Mouse (Mus musculus): ENCODE measurements around the gene Esrrg. TPM values are rescaled to one million over a fixed set of nuclear protein-coding genes. Genes with fewer than 3 reads are reported as not detected.

Gene Esrrg
- polyA plus RNA-seq, 1 experiment from 2014 or later = 5.0 TPM

- ATAC-seq (replicated peaks; ENCODE audit: low FRiP score) = no peak
- DNase-seq (ENCODE audit: low spot score) = no peak
- 75% methylated on average over 13 of the region's 13 CpGs for WGBS
These were observed 398.4 kb downstream of the Esrrg start for GRCm38 (mm10) chr1:188006820-188007491.

GRCm38 (mm10) chr1:188008476-188008875 lies 399.9 kb downstream of the Esrrg start:
- ATAC-seq (replicated peaks; ENCODE audit: low FRiP score) = no peak
- H3K36me3 ChIP-seq (ENCODE audit: control insufficient read depth, insufficient read depth, low read length) = no peaks in the 10 kb centered on the region
- H3K4me1 ChIP-seq (replicated peaks; ENCODE audit: control insufficient read depth, insufficient read depth, low read length) = peaks cover 4% of the 10 kb centered on the region
- H3K9me3 ChIP-seq (ENCODE audit: control insufficient read depth, low read length) = no peaks in the 10 kb centered on the region
- H3K4me3 ChIP-seq (ENCODE audit: low read depth, low read length) = no peak overlapping the region
- no peaks in the 10 kb centered on the region for H3K27me3 ChIP-seq (ENCODE audit: control insufficient read depth, insufficient read depth, low read length)
- no peak overlapping the region for H3K27ac ChIP-seq (ENCODE audit: low read depth, low read length)
- 68% methylated on average over 13 of the region's 13 CpGs for WGBS
- DNase-seq (ENCODE audit: low spot score) = no peak
- no peak overlapping the region for H3K9ac ChIP-seq (ENCODE audit: low read length)
- H3K4me2 ChIP-seq (ENCODE audit: low read depth, low read length, severe bottlenecking) = no peak overlapping the region

More at GRCm38 (mm10) chr1:188006820-188007491, 398.4 kb downstream of the Esrrg start:
- Histone ChIP-seq H3K4me3 (ENCODE audit: low read depth, low read length) (no peak overlapping the region), H3K36me3 (ENCODE audit: control insufficient read depth, insufficient read depth, low read length) (no peaks in the 10 kb centered on the region), H3K9ac (ENCODE audit: low read length) (no peak overlapping the region), H3K9me3 (ENCODE audit: control insufficient read depth, low read length) (no peaks in the 10 kb centered on the region), H3K4me1 (replicated peaks; ENCODE audit: control insufficient read depth, insufficient read depth, low read length) (peaks cover 4% of the 10 kb centered on the region), H3K4me2 (ENCODE audit: low read depth, low read length, severe bottlenecking) (no peak overlapping the region), H3K27me3 (ENCODE audit: control insufficient read depth, insufficient read depth, low read length) (no peaks in the 10 kb centered on the region), H3K27ac (ENCODE audit: low read depth, low read length) (no peak overlapping the region)

- H3K4me3 ChIP-seq (ENCODE audit: low read depth, low read length) = no peak overlapping the region
- no peak overlapping the region for H3K4me2 ChIP-seq (ENCODE audit: low read depth, low read length, severe bottlenecking)
- ATAC-seq (replicated peaks; ENCODE audit: low FRiP score) (no peak), DNase-seq (ENCODE audit: low spot score) (no peak)
- H3K36me3 ChIP-seq (ENCODE audit: control insufficient read depth, insufficient read depth, low read length) = no peaks in the 10 kb centered on the region
- H3K9me3 ChIP-seq (ENCODE audit: control insufficient read depth, low read length) = no peaks in the 10 kb centered on the region
- no peaks in the 10 kb centered on the region for H3K27me3 ChIP-seq (ENCODE audit: control insufficient read depth, insufficient read depth, low read length)
- no peak overlapping the region for H3K9ac ChIP-seq (ENCODE audit: low read length)
- WGBS = 81% methylated on average over 5 of the region's 5 CpGs
- no peak overlapping the region for H3K27ac ChIP-seq (ENCODE audit: low read depth, low read length)
- peaks cover 4% of the 10 kb centered on the region for H3K4me1 ChIP-seq (replicated peaks; ENCODE audit: control insufficient read depth, insufficient read depth, low read length)
These were observed 401.3 kb downstream of the Esrrg start for GRCm38 (mm10) chr1:188009868-188010267.

GRCm38 (mm10) chr1:188010860-188011259 lies 402.3 kb downstream of the Esrrg start:
- Histone ChIP-seq H3K4me1 (replicated peaks; ENCODE audit: control insufficient read depth, insufficient read depth, low read length) (peaks cover 4% of the 10 kb centered on the region), H3K27ac (ENCODE audit: low read depth, low read length) (no peak overlapping the region), H3K9ac (ENCODE audit: low read length) (no peak overlapping the region), H3K36me3 (ENCODE audit: control insufficient read depth, insufficient read depth, low read length) (no peaks in the 10 kb centered on the region), H3K27me3 (ENCODE audit: control insufficient read depth, insufficient read depth, low read length) (no peaks in the 10 kb centered on the region), H3K9me3 (ENCODE audit: control insufficient read depth, low read length) (no peaks in the 10 kb centered on the region), H3K4me3 (ENCODE audit: low read depth, low read length) (no peak overlapping the region), H3K4me2 (ENCODE audit: low read depth, low read length, severe bottlenecking) (no peak overlapping the region)
- WGBS = 81% methylated on average over 1 of the region's 1 CpGs
- DNase-seq (ENCODE audit: low spot score) (no peak), ATAC-seq (replicated peaks; ENCODE audit: low FRiP score) (no peak)

- H3K4me1 ChIP-seq (replicated peaks; ENCODE audit: control insufficient read depth, insufficient read depth, low read length) = no peaks in the 10 kb centered on the region
- DNase-seq (ENCODE audit: low spot score) (no peak), ATAC-seq (replicated peaks; ENCODE audit: low FRiP score) (no peak)
- H3K9me3 ChIP-seq (ENCODE audit: control insufficient read depth, low read length) = no peaks in the 10 kb centered on the region
- 84% methylated on average over 4 of the region's 4 CpGs for WGBS
- H3K9ac ChIP-seq (ENCODE audit: low read length) = no peak overlapping the region
- no peak overlapping the region for H3K4me3 ChIP-seq (ENCODE audit: low read depth, low read length)
- H3K27me3 ChIP-seq (ENCODE audit: control insufficient read depth, insufficient read depth, low read length) = no peaks in the 10 kb centered on the region
- no peak overlapping the region for H3K27ac ChIP-seq (ENCODE audit: low read depth, low read length)
- H3K36me3 ChIP-seq (ENCODE audit: control insufficient read depth, insufficient read depth, low read length) = no peaks in the 10 kb centered on the region
- H3K4me2 ChIP-seq (ENCODE audit: low read depth, low read length, severe bottlenecking) = no peak overlapping the region
These were observed 405.8 kb downstream of the Esrrg start for GRCm38 (mm10) chr1:188014411-188014810.

- Histone ChIP-seq H3K4me1 (replicated peaks; ENCODE audit: control insufficient read depth, insufficient read depth, low read length) (no peaks in the 10 kb centered on the region), H3K27me3 (ENCODE audit: control insufficient read depth, insufficient read depth, low read length) (no peaks in the 10 kb centered on the region), H3K4me3 (ENCODE audit: low read depth, low read length) (no peak overlapping the region), H3K4me2 (ENCODE audit: low read depth, low read length, severe bottlenecking) (no peak overlapping the region), H3K27ac (ENCODE audit: low read depth, low read length) (no peak overlapping the region), H3K36me3 (ENCODE audit: control insufficient read depth, insufficient read depth, low read length) (no peaks in the 10 kb centered on the region), H3K9me3 (ENCODE audit: control insufficient read depth, low read length) (no peaks in the 10 kb centered on the region), H3K9ac (ENCODE audit: low read length) (no peak overlapping the region)
- 55% methylated on average over 14 of the region's 14 CpGs for WGBS
- DNase-seq (ENCODE audit: low spot score) (no peak), ATAC-seq (replicated peaks; ENCODE audit: low FRiP score) (no peak)
These were observed 409.6 kb downstream of the Esrrg start for GRCm38 (mm10) chr1:188017956-188018862.

- Histone ChIP-seq H3K36me3 (ENCODE audit: control insufficient read depth, insufficient read depth, low read length) (no peaks in the 10 kb centered on the region), H3K4me2 (ENCODE audit: low read depth, low read length, severe bottlenecking) (no peak overlapping the region), H3K27ac (ENCODE audit: low read depth, low read length) (no peak overlapping the region), H3K27me3 (ENCODE audit: control insufficient read depth, insufficient read depth, low read length) (no peaks in the 10 kb centered on the region), H3K4me1 (replicated peaks; ENCODE audit: control insufficient read depth, insufficient read depth, low read length) (no peaks in the 10 kb centered on the region), H3K9me3 (ENCODE audit: control insufficient read depth, low read length) (no peaks in the 10 kb centered on the region), H3K9ac (ENCODE audit: low read length) (no peak overlapping the region), H3K4me3 (ENCODE audit: low read depth, low read length) (no peak overlapping the region)
- WGBS = 60% methylated on average over 8 of the region's 8 CpGs
- ATAC-seq (replicated peaks; ENCODE audit: low FRiP score) = no peak
- no peak for DNase-seq (ENCODE audit: low spot score)
These were observed 420.6 kb downstream of the Esrrg start for GRCm38 (mm10) chr1:188029205-188029604.

- no peak for ATAC-seq (replicated peaks; ENCODE audit: low FRiP score)
- Histone ChIP-seq H3K4me2 (ENCODE audit: low read depth, low read length, severe bottlenecking) (no peak overlapping the region), H3K36me3 (ENCODE audit: control insufficient read depth, insufficient read depth, low read length) (no peaks in the 10 kb centered on the region), H3K27me3 (ENCODE audit: control insufficient read depth, insufficient read depth, low read length) (no peaks in the 10 kb centered on the region), H3K9ac (ENCODE audit: low read length) (no peak overlapping the region), H3K9me3 (ENCODE audit: control insufficient read depth, low read length) (no peaks in the 10 kb centered on the region), H3K4me1 (replicated peaks; ENCODE audit: control insufficient read depth, insufficient read depth, low read length) (no peaks in the 10 kb centered on the region), H3K4me3 (ENCODE audit: low read depth, low read length) (no peak overlapping the region), H3K27ac (ENCODE audit: low read depth, low read length) (no peak overlapping the region)
- WGBS = 48% methylated on average over 10 of the region's 10 CpGs
- no peak for DNase-seq (ENCODE audit: low spot score)
These were observed 421.5 kb downstream of the Esrrg start for GRCm38 (mm10) chr1:188030116-188030515.

All from forebrain, embryonic 11.5 days (tissue).